ENCODE assay signal across 7 mouse cellular contexts in the genomic region with DNA sequence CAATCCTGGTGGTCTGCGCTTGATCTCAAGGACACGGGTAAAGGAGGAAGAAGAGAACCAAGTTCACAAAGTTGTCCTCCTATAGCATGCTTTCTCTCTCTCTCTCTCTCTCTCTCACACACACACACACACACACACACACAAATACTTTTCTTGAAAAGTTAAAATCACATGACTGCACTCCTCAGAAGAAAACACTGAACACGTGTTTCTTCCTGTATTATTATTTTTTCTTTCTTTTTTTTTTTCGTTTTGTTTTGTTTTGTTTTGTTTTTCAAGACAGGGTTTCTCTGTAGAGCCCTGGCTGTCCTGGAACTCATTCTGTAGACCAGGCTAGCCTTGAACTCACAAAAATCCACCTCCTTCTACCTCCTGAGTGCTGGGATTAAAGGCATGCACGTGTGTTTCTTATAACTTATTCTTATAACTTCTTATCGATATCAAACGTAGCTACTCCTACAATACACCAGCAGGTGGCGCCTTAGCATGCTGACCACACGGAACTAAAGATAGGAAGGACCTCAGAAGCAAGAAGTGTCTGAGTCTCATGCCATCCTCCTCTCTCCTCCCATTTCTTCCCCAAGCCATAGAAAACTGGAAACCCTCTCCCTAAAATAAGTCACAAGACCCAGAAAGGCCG. TPM values are rescaled to one million over a fixed set of nuclear protein-coding genes. Genes with fewer than 3 reads are reported as not detected.
DNase-seq lines count a peak whose midpoint lies in the region; ATAC-seq and TF ChIP-seq lines count a peak whose summit lies in the region.

No protein-coding gene starts in this region.

- no peak for ATAC-seq in G1E (ENCODE audit: extremely low read depth, insufficient number of reproducible peaks, low FRiP score, poor library complexity, severe bottlenecking)
- no peak for ATAC-seq in embryonic facial prominence, embryonic 11.5 days (replicated peaks; ENCODE audit: insufficient number of reproducible peaks, low FRiP score, low TSS enrichment, low read depth)
- ATAC-seq in liver, embryonic 13.5 days (ENCODE audit: low read depth): no peak

- no peak overlapping the region for H3K9ac ChIP-seq in embryonic facial prominence, embryonic 11.5 days (replicated peaks; ENCODE audit: low read length)
- H3K9ac ChIP-seq in liver, embryonic 13.5 days: no peak overlapping the region

- H3K4me1 ChIP-seq in G1E (ENCODE audit: insufficient read depth, low read depth, low read length): peaks cover 14% of the 10 kb centered on the region
- no peaks in the 10 kb centered on the region for H3K4me1 ChIP-seq in embryonic facial prominence, embryonic 11.5 days (ENCODE audit: control insufficient read depth, insufficient read depth, low read length)
- H3K4me1 ChIP-seq in liver, embryonic 13.5 days (replicated peaks): peaks cover 4% of the 10 kb centered on the region; the same call in 1 of the 2 replicates

- no peak overlapping the region for H3K27ac ChIP-seq in embryonic facial prominence, embryonic 11.5 days (replicated peaks; ENCODE audit: low read depth, low read length)
- H3K27ac ChIP-seq in liver, embryonic 13.5 days: no peak overlapping the region

- peaks cover 9% of the 10 kb centered on the region for H3K9me3 ChIP-seq in G1E (replicated peaks)
- H3K9me3 ChIP-seq in embryonic facial prominence, embryonic 11.5 days (replicated peaks; ENCODE audit: control insufficient read depth, low read length): no peaks in the 10 kb centered on the region
- H3K9me3 ChIP-seq in liver, embryonic 13.5 days (replicated peaks): 0 out of 2 replicates have a peak, but pooled peaks cover 5% of the 10 kb centered on the region

- intact Hi-C loops in left cerebral cortex, postnatal 36 days (cut with DNase I): no loop called here

- DNase-seq in left cerebral cortex, adult 18-20 months (ENCODE audit: low spot score in 2 of 2): peak; percentile 37 to 70
- no peak for DNase-seq in left cerebral cortex, postnatal 36 days (ENCODE audit: low spot score in 2 of 2)
- no peak for DNase-seq in G1E (ENCODE audit: low spot score)
- DNase-seq in adrenal gland, adult 8-10 months: peak; percentile 33
- DNase-seq in embryonic facial prominence, embryonic 11.5 days (ENCODE audit: low spot score): peak; percentile 74
- DNase-seq in liver, embryonic 13.5 days: peak; percentile 35
- peak; percentile 65 for DNase-seq in right cerebral cortex, postnatal 4 days

- peaks cover 12% of the 10 kb centered on the region for H3K27me3 ChIP-seq in G1E (ENCODE audit: insufficient read depth, low read length)
- no peaks in the 10 kb centered on the region for H3K27me3 ChIP-seq in embryonic facial prominence, embryonic 11.5 days (ENCODE audit: control insufficient read depth, insufficient read depth, low read length)
- H3K27me3 ChIP-seq in liver, embryonic 13.5 days: no peaks in the 10 kb centered on the region

- H3K4me3 ChIP-seq in G1E (ENCODE audit: low read depth, low read length): no peak overlapping the region
- no peak overlapping the region for H3K4me3 ChIP-seq in embryonic facial prominence, embryonic 11.5 days (ENCODE audit: low read depth, low read length)
- H3K4me3 ChIP-seq in liver, embryonic 13.5 days (replicated peaks): no peak overlapping the region

- no peak overlapping the region for H3K4me2 ChIP-seq in embryonic facial prominence, embryonic 11.5 days (ENCODE audit: low read depth, low read length)
- peak overlapping the region; percentile 9; the same call in 1 of the 2 replicates for H3K4me2 ChIP-seq in liver, embryonic 13.5 days

- TF ChIP-seq CTCF in G1E (IDR thresholded peaks at IDR 0.05; ENCODE audit: low read depth, low read length): peak; percentile 60

- H3K36me3 ChIP-seq in G1E (replicated peaks): no peaks in the 10 kb centered on the region
- H3K36me3 ChIP-seq in embryonic facial prominence, embryonic 11.5 days (replicated peaks; ENCODE audit: control insufficient read depth, insufficient read depth, low read depth, low read length): no peaks in the 10 kb centered on the region
- no peaks in the 10 kb centered on the region for H3K36me3 ChIP-seq in liver, embryonic 13.5 days

- 39% methylated on average over 10 of the region's 10 CpGs for WGBS in embryonic facial prominence, embryonic 11.5 days
- WGBS in liver, embryonic 13.5 days (ENCODE audit: insufficient replicate concordance): 31% methylated on average over 10 of the region's 10 CpGs

RNA-seq across cellular contexts. Expression of a gene that starts 41.0 kb away (rescaled TPM):
- total RNA-seq in left cerebral cortex, adult 18-20 months (2021): 10 to 100 TPM; 43.0 to 53.8 TPM
- 10 to 100 TPM; 37.3 to 40.0 TPM for total RNA-seq in left cerebral cortex, postnatal 36 days (2021)
- total RNA-seq in G1E (2014; fragmentation: Nextera tagmentation) (281 and 283 TPM in 2 replicates), G1E (2017) (31.4 and 40.3 TPM in 2 replicates)
- polyA plus RNA-seq in G1E (2012): 357 and 385 TPM in 2 replicates
- 100 to 1,000 TPM; 257 to 328 (median 289) TPM for total RNA-seq in adrenal gland, adult 8-10 months (2022)
- polyA plus RNA-seq in embryonic facial prominence, embryonic 11.5 days (2014; fragmentation: Nextera tagmentation; extraction: Ambion mirVana): 154 and 160 TPM in 2 replicates
- 18.3 and 20.7 TPM in 2 replicates for polyA plus RNA-seq in liver, embryonic 13.5 days (2015; fragmentation: Nextera tagmentation; extraction: Ambion mirVana)

Comparison
In these comparisons a context has a peak if more than half of its experiments do, and no peak if none do; other contexts are left out.
1. DNase-seq: peak in left cerebral cortex, adult 18-20 months (2 of 2), adrenal gland, adult 8-10 months (single experiment), embryonic facial prominence, embryonic 11.5 days (single experiment), liver, embryonic 13.5 days (single experiment) and right cerebral cortex, postnatal 4 days (single experiment); none in left cerebral cortex, postnatal 36 days (0 of 2) and G1E (single experiment).